Mouse (Mus musculus) mature B cell (primary cell): Measurements from ENCODE around the gene Stub1.

ENCODE experiments used
- in situ Hi-C: fragments of 300-500 bp; cut with MboI; formaldehyde crosslinking; loops from 2 replicates; pipeline ENCODE4 v1.14.3; 2019

Gene Stub1

GRCm38 (mm10) chr17:25868601-25869191, 35.5 kb upstream of the Stub1 start, which contains the start of gene Mcrip2:
Mcrip2 (minus strand) TSS chr17:25868764.
- in situ Hi-C loops: no loop called here

GRCm38 (mm10) chr17:25867836-25868600, 34.8 kb upstream of the Stub1 start:
- in situ Hi-C loops: no loop called here

- in situ Hi-C loops: no loop called here
Measured at GRCm38 (mm10) chr17:25867509-25867835, 34.3 kb upstream of the Stub1 start.

DNA sequence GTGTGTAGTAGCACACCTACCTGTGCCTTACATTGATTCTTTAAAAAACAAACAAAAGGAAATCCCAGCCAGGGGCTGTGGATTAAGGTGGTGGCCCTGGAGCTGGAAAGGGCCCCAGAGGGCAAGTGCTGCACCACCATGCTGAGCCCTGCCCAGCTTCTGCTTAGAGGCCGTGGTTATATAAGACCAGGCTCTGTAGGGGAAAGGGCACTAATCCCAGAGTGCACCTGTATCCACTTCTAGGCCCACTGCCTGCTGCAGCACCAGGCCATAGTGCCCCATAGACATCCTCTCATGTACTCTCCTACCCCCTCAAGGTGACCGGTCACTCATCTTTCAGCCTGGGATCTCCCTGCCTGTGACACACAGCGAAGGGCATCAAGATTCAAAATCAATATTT, 33.0 kb upstream of the Stub1 start:
- in situ Hi-C loops: no loop called here

GRCm38 (mm10) chr17:25865288-25865687, 32.1 kb upstream of the Stub1 start:
- in situ Hi-C loops: no loop called here

DNA sequence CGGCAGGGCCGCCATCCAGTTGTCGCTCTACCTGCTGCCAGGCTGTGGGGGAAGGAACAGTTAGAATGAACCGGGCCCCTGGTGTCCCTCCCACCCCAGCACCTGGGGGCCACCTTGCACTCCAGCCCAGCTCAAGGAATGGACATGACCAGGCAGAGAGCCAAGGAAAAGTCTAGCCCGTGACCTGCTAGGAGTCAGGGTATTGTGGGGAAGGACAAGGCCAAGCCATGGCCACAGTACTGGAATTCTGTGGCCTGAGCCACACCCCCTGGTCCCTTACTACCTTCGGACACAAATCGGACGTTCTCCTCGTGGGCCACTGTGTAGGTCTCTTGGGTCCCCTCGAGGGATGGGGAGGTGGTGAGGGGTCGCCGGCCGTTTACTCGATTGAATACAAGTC, 31.1 kb upstream of the Stub1 start:
- in situ Hi-C loops: no loop called here

- in situ Hi-C loops: no loop called here
Measured at GRCm38 (mm10) chr17:25863681-25864080, 30.5 kb upstream of the Stub1 start.

- in situ Hi-C loops: no loop called here
Measured at GRCm38 (mm10) chr17:25861704-25862612, 28.8 kb upstream of the Stub1 start.

- in situ Hi-C loops: no loop called here
Measured at GRCm38 (mm10) chr17:25860832-25861703, 27.9 kb upstream of the Stub1 start, which contains the start of gene Wdr90. Wdr90 (minus strand) TSS chr17:25861501.

DNA sequence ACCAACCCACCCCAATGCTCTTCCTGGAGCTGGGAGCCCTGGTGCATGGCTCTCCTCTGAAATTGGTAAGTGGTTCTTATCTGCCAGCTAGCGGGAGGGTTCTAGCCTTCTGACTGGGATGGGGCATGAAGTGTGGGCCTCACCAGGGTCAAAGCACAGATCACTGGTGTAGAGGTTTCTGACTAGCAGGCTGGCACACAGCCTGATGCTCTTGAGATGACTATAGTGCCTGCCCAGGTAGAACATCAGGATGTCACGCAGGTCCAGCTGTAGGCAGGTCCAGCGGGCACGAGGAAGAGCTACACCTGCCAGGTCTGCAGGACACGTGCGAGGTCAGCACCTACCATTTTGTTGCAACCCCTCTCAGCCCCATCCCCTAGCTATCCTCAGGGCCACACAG, 27.0 kb upstream of the Stub1 start:
- in situ Hi-C loops: no loop called here

GRCm38 (mm10) chr17:25844396-25844901, 11.2 kb upstream of the Stub1 start, which contains the start of gene Rhot2:
Rhot2 (minus strand) TSS chr17:25844851.
- in situ Hi-C loops: no loop called here

GRCm38 (mm10) chr17:25843636-25844395, 10.6 kb upstream of the Stub1 start:
- in situ Hi-C loops: no loop called here

GRCm38 (mm10) chr17:25843122-25843521, 9.9 kb upstream of the Stub1 start:
- in situ Hi-C loops: no loop called here

- in situ Hi-C loops: no loop called here
Measured at GRCm38 (mm10) chr17:25842509-25842908, 9.3 kb upstream of the Stub1 start.

GRCm38 (mm10) chr17:25841117-25841880, 8.1 kb upstream of the Stub1 start, which contains the start of gene Gm20683:
Gm20683 (minus strand) TSS chr17:25841763.
- in situ Hi-C loops: no loop called here

- in situ Hi-C loops: no loop called here
Measured at GRCm38 (mm10) chr17:25840519-25840918, 7.3 kb upstream of the Stub1 start.

- in situ Hi-C loops: no loop called here
Measured at GRCm38 (mm10) chr17:25839455-25840235, 6.4 kb upstream of the Stub1 start.

GRCm38 (mm10) chr17:25838904-25839303, 5.7 kb upstream of the Stub1 start:
- in situ Hi-C loops: no loop called here

DNA sequence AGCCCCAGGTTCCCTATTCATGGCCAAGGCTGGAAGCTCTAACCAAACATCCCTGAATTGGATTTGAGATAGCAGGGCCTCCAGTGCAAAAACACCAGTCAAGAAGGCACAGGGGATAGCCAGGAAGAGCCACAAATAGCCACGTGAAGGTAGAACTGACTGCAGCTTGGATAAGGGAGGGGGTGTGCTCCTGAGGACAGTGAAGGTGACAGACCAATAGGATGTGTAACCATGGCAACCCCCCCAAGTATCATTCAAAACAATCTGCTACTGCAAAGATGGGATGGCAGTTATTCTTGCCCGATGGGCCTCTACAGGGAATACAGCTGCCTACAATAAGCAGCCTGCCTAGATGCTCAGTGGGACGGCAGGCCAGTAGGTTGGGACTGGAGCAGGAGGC, 4.3 kb upstream of the Stub1 start:
- in situ Hi-C loops: no loop called here
